Mouse (Mus musculus): ENCODE measurements around the gene Tsc1.

The Tsc1 gene

DNA sequence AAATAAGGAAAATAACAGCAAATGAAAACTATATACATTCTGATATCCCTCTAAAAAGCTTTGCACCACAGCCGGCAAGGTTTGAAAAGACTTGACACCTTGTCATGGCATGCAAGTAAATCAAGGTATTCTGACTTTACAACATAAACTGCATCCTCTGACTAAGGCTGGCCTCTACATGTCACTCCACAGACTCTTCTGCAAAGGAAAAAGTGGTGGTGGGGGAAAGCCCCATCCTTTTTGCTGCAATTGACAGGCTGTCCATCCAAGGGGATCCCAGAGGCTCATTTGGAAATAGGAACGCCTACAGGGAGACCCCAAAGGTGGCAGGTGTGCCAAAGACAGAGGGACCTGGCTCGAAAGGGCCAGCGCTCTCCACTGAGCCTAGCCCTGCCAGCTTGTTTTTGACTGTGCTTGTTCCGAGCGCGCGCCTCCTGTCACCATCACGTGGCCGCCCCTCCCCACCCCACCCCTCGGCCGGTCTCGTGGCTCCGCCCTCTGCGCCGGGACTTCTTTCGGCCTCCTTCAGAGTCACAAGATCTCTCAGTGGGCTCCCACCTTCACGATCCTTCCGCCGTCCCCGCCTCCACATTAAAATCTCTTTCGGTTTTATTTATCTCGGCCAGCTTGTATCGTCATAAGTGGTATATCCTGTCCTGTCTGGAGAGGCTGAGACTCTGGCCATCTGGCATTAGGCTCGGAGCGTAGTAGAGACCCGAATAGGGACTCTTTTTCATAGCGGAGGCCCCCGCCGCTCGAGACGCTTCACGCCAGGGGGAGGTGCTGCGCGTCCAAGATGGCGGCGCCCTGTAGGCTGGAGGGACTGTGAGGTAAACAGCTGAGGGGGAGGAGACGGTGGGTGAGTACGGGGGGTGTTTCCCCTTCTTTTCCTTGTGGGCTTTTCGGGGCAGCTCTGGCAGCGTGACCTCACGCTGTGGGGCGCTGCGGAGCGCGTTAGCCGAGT is at the start of gene Tsc1:
Tsc1 (plus strand) TSS at position 768 of the 964 bp plus-strand sequence.
- DNase-seq (ENCODE audit: low spot score in 2 of 2): peak; percentile 96 to 97

- no peak for DNase-seq (ENCODE audit: low spot score in 2 of 2)
Measured at GRCm38 (mm10) chr2:28591479-28591878, 49.5 kb upstream of the Tsc1 start.

DNA sequence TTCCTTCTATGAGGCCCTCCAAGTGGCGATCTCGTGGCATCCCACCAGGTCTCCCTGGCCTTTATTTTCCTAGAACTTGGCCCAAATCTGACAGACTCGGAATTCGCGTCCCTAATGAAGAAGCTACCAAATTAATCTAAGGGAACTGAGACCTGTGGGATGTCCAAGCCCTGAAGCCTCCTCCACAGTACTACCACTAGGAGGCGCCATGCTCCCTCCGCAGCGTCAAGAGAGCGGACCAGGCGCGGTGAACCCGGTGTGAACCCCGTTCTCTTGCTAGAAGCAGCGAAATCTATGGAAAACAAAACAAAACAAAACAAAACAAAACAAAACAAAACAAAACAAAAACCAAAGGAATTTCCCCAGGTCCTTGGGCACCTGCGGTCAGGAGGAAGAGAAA is 48.2 kb upstream of the Tsc1 start:
- DNase-seq (ENCODE audit: low spot score in 2 of 2): peak in 1 of 2 experiments; percentile 56

DNA sequence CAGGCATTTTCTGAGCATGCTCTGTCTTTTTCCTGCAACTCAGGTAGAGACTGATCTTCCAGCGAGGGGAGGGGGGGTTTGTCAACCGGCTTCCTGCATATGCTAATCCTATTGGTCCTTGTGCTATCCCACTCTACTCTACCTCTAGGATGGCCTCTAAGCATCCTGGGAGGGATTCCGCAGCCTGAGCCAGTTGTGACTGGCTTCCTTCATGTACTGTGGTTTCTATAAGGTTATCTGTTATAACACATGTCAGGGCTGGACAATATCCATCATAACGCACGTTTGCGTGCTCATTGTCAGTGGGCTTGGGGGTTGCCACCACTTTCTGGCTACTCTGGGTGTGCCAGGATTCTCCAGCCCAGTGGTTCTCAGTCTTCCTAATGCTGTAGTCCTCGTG is 45.0 kb upstream of the Tsc1 start:
- no peak for DNase-seq (ENCODE audit: low spot score in 2 of 2)

DNA sequence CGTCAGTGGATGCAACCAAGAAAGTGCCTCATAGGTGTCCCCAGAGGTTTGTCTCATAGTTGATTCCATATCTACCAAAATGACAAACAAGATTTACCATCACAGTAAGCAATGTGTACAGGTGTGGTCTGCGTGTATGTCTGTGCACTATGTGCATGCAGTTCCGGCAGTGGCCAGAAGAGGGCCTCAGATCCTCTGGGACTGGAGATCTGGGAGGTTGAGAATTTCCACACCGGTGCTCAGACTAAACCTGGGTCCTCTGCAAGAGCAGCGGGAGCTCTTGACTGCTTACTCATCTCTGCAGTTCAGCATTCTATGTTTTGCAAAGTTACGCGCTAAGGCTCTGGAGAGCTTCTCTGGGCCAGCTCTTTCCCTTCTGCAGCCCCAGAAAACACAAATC is 44.0 kb upstream of the Tsc1 start:
- no peak for DNase-seq (ENCODE audit: low spot score in 2 of 2)

DNA sequence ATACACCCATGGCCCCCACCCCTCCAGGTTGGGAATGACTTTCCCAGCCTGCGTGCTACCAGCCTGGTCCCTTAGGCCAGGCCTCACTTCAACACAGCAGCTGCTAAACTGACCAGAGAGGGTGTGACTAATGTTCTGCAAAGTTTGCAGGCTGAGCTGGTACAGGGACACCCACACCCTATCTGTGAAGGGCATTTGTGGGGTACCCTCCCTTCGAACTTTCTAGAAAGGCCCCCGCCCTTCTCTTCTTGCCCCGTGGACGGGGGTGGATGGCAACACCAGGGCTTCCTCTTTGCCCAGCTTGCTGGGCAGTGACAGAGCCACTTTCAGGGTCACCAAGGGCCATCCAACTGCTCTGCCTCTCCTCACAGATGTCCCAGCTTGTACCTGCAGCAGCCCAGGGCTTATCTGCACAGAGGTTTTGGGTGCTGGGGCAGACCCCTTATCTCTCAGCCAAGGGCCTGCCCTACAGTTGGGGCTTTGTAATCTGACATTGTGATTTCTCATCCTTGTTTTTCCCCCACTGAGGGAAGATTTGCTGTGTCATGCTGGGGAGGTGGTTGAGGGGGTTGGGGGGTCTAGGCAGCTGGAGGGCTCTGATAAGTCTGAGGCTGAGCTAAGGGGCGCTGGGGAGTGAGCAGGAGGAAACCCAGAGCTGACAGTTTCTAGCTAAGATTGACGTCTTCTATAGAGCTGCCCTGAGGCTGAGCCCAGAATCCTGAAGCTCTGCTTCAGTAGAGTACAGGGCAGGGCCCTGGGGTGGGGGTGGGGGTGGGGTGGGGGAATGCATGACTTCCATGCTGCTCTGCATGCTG is 43.1 kb upstream of the Tsc1 start:
- no peak for DNase-seq (ENCODE audit: low spot score in 2 of 2)

GRCm38 (mm10) chr2:28598692-28599568 is 42.1 kb upstream of the Tsc1 start:
- DNase-seq (ENCODE audit: low spot score in 2 of 2): no peak

GRCm38 (mm10) chr2:28599569-28599900 is 41.5 kb upstream of the Tsc1 start:
- no peak for DNase-seq (ENCODE audit: low spot score in 2 of 2)

GRCm38 (mm10) chr2:28601720-28602590 is 39.1 kb upstream of the Tsc1 start:
- DNase-seq (ENCODE audit: low spot score in 2 of 2): no peak

- no peak for DNase-seq (ENCODE audit: low spot score in 2 of 2)
Measured at GRCm38 (mm10) chr2:28603542-28603941, 37.5 kb upstream of the Tsc1 start.

GRCm38 (mm10) chr2:28605789-28606541 is 35.1 kb upstream of the Tsc1 start:
- DNase-seq (ENCODE audit: low spot score in 2 of 2): no peak

DNA sequence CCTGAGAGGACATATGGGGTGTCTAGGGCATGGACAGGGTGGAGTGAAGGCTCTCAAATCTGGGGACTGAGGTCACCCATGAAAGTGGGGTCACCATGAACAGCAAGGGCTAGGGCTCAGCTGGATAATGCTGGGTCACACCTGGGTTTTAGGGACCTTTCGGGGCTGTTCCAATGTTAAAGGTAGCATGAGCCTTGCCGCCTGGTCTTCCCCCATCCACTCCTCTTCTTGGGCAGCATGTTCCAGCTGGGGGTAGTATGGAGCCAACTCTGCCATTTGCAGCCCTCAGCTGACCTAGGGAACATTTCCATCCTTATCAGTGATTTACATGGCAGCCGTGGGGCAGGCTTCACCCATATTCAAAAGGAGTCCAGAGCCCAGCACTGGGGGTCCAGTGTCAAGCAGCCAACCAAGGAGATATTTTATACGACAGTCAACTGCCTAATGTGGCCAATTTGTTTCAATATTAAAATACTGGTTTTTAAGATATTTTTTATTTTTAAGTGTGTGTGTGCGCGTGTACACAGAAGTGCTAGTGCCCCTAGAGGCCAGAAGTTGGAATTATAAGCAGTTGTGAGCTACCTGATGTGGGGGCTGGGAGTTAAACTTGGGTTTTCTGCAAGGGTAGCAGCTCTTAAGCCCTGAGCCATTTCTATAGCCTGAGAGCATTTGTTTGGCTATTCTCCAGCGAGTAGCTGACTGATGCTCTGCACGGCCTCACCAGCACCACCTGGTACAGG is 34.3 kb upstream of the Tsc1 start:
- DNase-seq (ENCODE audit: low spot score in 2 of 2): no peak

- no peak for DNase-seq (ENCODE audit: low spot score in 2 of 2)
Measured at GRCm38 (mm10) chr2:28607341-28608165, 33.5 kb upstream of the Tsc1 start.

- DNase-seq (ENCODE audit: low spot score in 2 of 2): no peak
Measured at GRCm38 (mm10) chr2:28609851-28610250, 31.2 kb upstream of the Tsc1 start.

- DNase-seq (ENCODE audit: low spot score in 2 of 2): no peak
Measured at GRCm38 (mm10) chr2:28610716-28611406, 30.2 kb upstream of the Tsc1 start.

DNA sequence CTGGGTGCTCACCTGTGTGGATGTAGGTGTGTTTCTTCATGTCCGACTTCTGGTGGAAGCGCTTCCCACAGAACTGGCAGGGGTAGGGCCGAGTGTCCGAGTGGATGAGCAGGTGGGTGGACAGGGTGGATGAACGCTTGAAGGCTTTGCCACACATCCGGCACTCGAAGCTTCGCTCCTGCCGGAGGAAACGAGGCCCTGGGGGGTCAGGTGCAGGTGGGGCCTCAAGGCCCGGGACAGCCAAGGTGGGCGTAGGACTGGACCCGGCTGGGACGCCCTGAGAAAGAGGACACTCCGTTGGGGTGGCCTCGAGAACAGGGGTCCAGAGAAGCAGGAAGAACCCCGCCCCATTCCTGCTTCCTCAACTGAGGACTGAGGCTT is 29.6 kb upstream of the Tsc1 start:
- DNase-seq (ENCODE audit: low spot score in 2 of 2): no peak

DNA sequence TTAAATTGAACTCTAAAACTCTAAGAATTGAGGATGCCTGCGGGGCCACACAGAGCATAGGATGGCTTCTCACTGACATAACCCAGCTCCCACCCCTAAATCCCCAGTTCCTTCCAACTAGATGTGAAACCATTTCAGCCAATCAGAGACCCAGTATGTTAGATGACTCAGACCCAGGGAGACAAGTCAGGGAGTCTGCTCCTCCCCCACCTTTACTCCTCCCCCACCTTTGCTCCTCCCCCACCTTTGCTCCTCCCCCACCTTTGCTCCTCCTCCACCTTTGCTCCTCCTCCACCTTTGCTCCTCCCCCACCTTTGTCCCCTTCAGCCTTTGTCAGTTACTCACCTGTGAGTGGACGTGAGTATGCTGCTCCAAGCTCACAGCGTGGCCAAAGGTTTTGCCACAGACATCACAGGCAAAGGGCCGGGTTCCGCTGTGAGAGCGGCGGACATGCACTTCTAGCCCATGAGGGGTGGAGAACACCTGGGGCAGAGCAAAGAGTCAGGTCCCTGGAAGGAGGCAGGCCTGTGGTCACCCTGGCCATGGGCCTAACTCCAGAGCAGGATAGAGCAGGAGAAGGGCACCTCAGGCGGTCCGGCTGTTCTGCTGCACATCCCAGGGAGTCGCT is 28.5 kb upstream of the Tsc1 start:
- DNase-seq (ENCODE audit: low spot score in 2 of 2): no peak

Data from right cerebral cortex, postnatal 10 days (tissue).